Mouse (Mus musculus): ENCODE data around the gene Lmtk3.

Gene Lmtk3

GRCm38 (mm10) chr7:45784524-45785372 lies 1.2 kb downstream of the Lmtk3 start, which contains the start of gene Sult2b1:
Gene Sult2b1, minus strand, starts transcription at chr7:45784669.
- no peak for DNase-seq (ENCODE audit: low spot score in 2 of 2)

GRCm38 (mm10) chr7:45785388-45786135 lies 2.0 kb downstream of the Lmtk3 start:
- no peak for DNase-seq (ENCODE audit: low spot score in 2 of 2)

- no peak for DNase-seq (ENCODE audit: low spot score in 2 of 2)
Measured at GRCm38 (mm10) chr7:45786136-45786578, 2.6 kb downstream of the Lmtk3 start.

GRCm38 (mm10) chr7:45786661-45787413 lies 3.3 kb downstream of the Lmtk3 start:
- no peak for DNase-seq (ENCODE audit: low spot score in 2 of 2)

GRCm38 (mm10) chr7:45787642-45788041 lies 4.1 kb downstream of the Lmtk3 start:
- no peak for DNase-seq (ENCODE audit: low spot score in 2 of 2)

GRCm38 (mm10) chr7:45790721-45791120 lies 7.2 kb downstream of the Lmtk3 start:
- DNase-seq (ENCODE audit: low spot score in 2 of 2), result no peak

- no peak for DNase-seq (ENCODE audit: low spot score in 2 of 2)
Measured at GRCm38 (mm10) chr7:45791756-45792490, 8.4 kb downstream of the Lmtk3 start.

GRCm38 (mm10) chr7:45793240-45793639 lies 9.7 kb downstream of the Lmtk3 start:
- no peak for DNase-seq (ENCODE audit: low spot score in 2 of 2)

GRCm38 (mm10) chr7:45793969-45794585 lies 10.5 kb downstream of the Lmtk3 start:
- DNase-seq (ENCODE audit: low spot score in 2 of 2), result no peak

- no peak for DNase-seq (ENCODE audit: low spot score in 2 of 2)
Measured at GRCm38 (mm10) chr7:45794971-45795370, 11.4 kb downstream of the Lmtk3 start.

GRCm38 (mm10) chr7:45796950-45797349 lies 13.4 kb downstream of the Lmtk3 start:
- DNase-seq (ENCODE audit: low spot score in 2 of 2), result peak in 1 of 2 experiments; percentile 65

- no peak for DNase-seq (ENCODE audit: low spot score in 2 of 2)
Measured at GRCm38 (mm10) chr7:45797661-45798510, 14.3 kb downstream of the Lmtk3 start.

- DNase-seq (ENCODE audit: low spot score in 2 of 2), result no peak
Measured at GRCm38 (mm10) chr7:45798511-45798836, 14.9 kb downstream of the Lmtk3 start.

- no peak for DNase-seq (ENCODE audit: low spot score in 2 of 2)
Measured at GRCm38 (mm10) chr7:45798931-45799330, 15.4 kb downstream of the Lmtk3 start.

GRCm38 (mm10) chr7:45800001-45800400 lies 16.5 kb downstream of the Lmtk3 start:
- no peak for DNase-seq (ENCODE audit: low spot score in 2 of 2)

GRCm38 (mm10) chr7:45800546-45801204 lies 17.1 kb downstream of the Lmtk3 start:
- peak in 1 of 2 experiments; percentile 62 for DNase-seq (ENCODE audit: low spot score in 2 of 2)

GRCm38 (mm10) chr7:45801348-45801747 lies 17.8 kb downstream of the Lmtk3 start:
- DNase-seq (ENCODE audit: low spot score in 2 of 2), result peak; percentile 89 to 97

GRCm38 (mm10) chr7:45802551-45802950 lies 19.0 kb downstream of the Lmtk3 start:
- no peak for DNase-seq (ENCODE audit: low spot score in 2 of 2)

- no peak for DNase-seq (ENCODE audit: low spot score in 2 of 2)
Measured at GRCm38 (mm10) chr7:45805941-45806340, 22.4 kb downstream of the Lmtk3 start.
